Mouse (Mus musculus) cerebellum, adult (tissue): Measurements from ENCODE around the gene Gtf2f2.

Experiments
- ATAC-seq: cut with Nextera tagmentation; 2 replicates; pipeline ENCODE4 v1.9.2; 2017; ENCODE audit warnings: mild to moderate bottlenecking, moderate library complexity, mixed read lengths; ENCODE audit not compliant: insufficient number of reproducible peaks, low FRiP score, low TSS enrichment

Gtf2f2 gene

GRCm38 (mm10) chr14:76010102-76011061, at the start of gene Gtf2f2:
TSS of gene Gtf2f2 (minus strand) at chr14:76010865.
- peak; percentile 81 for ATAC-seq

GRCm38 (mm10) chr14:76059441-76059840, 48.8 kb upstream of the Gtf2f2 start:
- no peak for ATAC-seq

GRCm38 (mm10) chr14:76053726-76054125, 43.1 kb upstream of the Gtf2f2 start:
- ATAC-seq: no peak

- ATAC-seq: no peak
These were observed 41.3 kb upstream of the Gtf2f2 start for GRCm38 (mm10) chr14:76051966-76052365.

- no peak for ATAC-seq
These were observed 35.1 kb upstream of the Gtf2f2 start for GRCm38 (mm10) chr14:76045767-76046166.

- no peak for ATAC-seq
These were observed 33.5 kb upstream of the Gtf2f2 start for GRCm38 (mm10) chr14:76044164-76044557.

- ATAC-seq: no peak
These were observed 32.8 kb upstream of the Gtf2f2 start for GRCm38 (mm10) chr14:76043251-76044163.

- ATAC-seq: no peak
These were observed 22.6 kb upstream of the Gtf2f2 start for GRCm38 (mm10) chr14:76033221-76033637.

GRCm38 (mm10) chr14:76032671-76033136, 22.0 kb upstream of the Gtf2f2 start:
- ATAC-seq: no peak

- peak; percentile 52; the same call in 1 of the 2 replicates for ATAC-seq
These were observed 20.6 kb upstream of the Gtf2f2 start for GRCm38 (mm10) chr14:76031117-76031842.

GRCm38 (mm10) chr14:76024641-76025040, 14.0 kb upstream of the Gtf2f2 start:
- ATAC-seq: no peak

GRCm38 (mm10) chr14:76020927-76021719, 10.5 kb upstream of the Gtf2f2 start:
- ATAC-seq: no peak

- no peak for ATAC-seq
These were observed 9.7 kb upstream of the Gtf2f2 start for GRCm38 (mm10) chr14:76020259-76020785.

- no peak for ATAC-seq
These were observed 7.3 kb upstream of the Gtf2f2 start for GRCm38 (mm10) chr14:76017785-76018490.

GRCm38 (mm10) chr14:76014331-76014730, 3.7 kb upstream of the Gtf2f2 start:
- no peak for ATAC-seq

- peak; percentile 13; the same call in 1 of the 2 replicates for ATAC-seq
These were observed 395 bp upstream of the Gtf2f2 start for GRCm38 (mm10) chr14:76011062-76011457.

- ATAC-seq: no peak
These were observed 1.5 kb downstream of the Gtf2f2 start for GRCm38 (mm10) chr14:76009185-76009584.

GRCm38 (mm10) chr14:76008174-76008573, 2.5 kb downstream of the Gtf2f2 start:
- ATAC-seq: no peak
